Mouse (Mus musculus) stomach, postnatal 0 days (tissue): ENCODE measurements around the gene Morn4.

Source experiments
- CTCF ChIP-seq: IDR thresholded peaks from 2 replicates; pipeline ENCODE4 v1.5.1; 2016; ENCODE audit warnings: antibody characterized with exemption, low read depth, mild to moderate bottlenecking, moderate library complexity
- EP300 ChIP-seq: optimal IDR thresholded peaks from 2 replicates; pipeline ENCODE3; 2016; ENCODE audit warnings: antibody characterized with exemption

DNA sequence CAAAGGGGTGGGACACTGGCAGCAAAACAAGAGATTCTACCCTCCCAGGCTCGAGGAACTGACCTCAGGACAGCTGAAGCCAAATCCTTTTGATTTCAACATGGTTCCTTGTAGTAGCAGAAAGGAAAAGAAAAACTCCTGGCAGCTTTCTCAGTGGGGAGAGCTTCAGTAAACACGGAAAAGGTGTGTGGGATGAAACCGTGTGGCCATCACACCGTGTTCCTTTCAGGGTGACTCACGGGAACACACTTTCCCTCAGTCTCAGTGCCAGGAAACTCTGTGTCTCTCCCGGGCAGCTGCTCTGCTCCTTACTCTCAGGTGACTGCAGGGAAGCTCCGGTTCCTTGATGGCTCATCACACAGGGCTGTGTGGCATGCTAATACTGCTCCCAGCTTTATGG, 27.7 kb downstream of the Morn4 start:
- TF ChIP-seq CTCF (no peak), EP300 (no peak)
